Mouse (Mus musculus) induced T-regulatory cell, adult 2 months (primary cell): Measurements from ENCODE around the gene Arhgap15.

ENCODE experiments used
- DNase-seq: peaks from one replicate; pipeline ENCODE4 v3.0.0-alpha.2; 2012; ENCODE audit warnings: low read depth

Arhgap15 gene

GRCm38 (mm10) chr2:44444938-44445337, 696.3 kb downstream of the Arhgap15 start:
- no peak for DNase-seq
